Mouse (Mus musculus): Measurements from ENCODE around the gene Syt13. TPM values are rescaled to one million over a fixed set of nuclear protein-coding genes. Genes with fewer than 3 reads are reported as not detected.

Gene Syt13
- total and polyA plus RNA-seq, 3 experiments, result not detected

- peaks cover 5 to 7% of the 10 kb centered on the region in 2 experiments; a peak in 2 of 4 replicates for H3K27me3 ChIP-seq (ENCODE audit: control insufficient read depth in 1 of 2, insufficient read depth in 2 of 2, low read length in 2 of 2)
- DNase-seq (ENCODE audit: low read depth, low spot score), result peak; percentile 40
- TF ChIP-seq ZMIZ1 (IDR thresholded peaks at IDR 0.05; ENCODE audit: low read depth, low read length) (no peak), MYB (IDR thresholded peaks at IDR 0.05; ENCODE audit: low read depth, low read length) (no peak), SMC3 (IDR thresholded peaks at IDR 0.05; ENCODE audit: low read depth, low read length) (no peak), USF1 (IDR thresholded peaks at IDR 0.05; ENCODE audit: low read depth, low read length) (no peak), CHD2 (IDR thresholded peaks at IDR 0.05; ENCODE audit: low read length) (no peak), JUND (IDR thresholded peaks at IDR 0.05; ENCODE audit: low read depth, low read length) (no peak), E2F4 (IDR thresholded peaks at IDR 0.05; ENCODE audit: borderline replicate concordance, low read depth, low read length) (no peak), GATA1 (IDR thresholded peaks at IDR 0.05; ENCODE audit: low read depth, low read length) (no peak), UBTF (IDR thresholded peaks at IDR 0.05; ENCODE audit: borderline replicate concordance, insufficient read depth, low read depth, low read length) (no peak), EP300 (IDR thresholded peaks at IDR 0.05; ENCODE audit: low read depth in 1 of 2, low read length in 2 of 2) (no peak), ZC3H11A (IDR thresholded peaks at IDR 0.05; ENCODE audit: low read depth, low read length) (no peak), MEF2A (IDR thresholded peaks at IDR 0.05; ENCODE audit: extremely low read depth, insufficient replicate concordance, low read depth, low read length, poor library complexity, severe bottlenecking) (no peak), ZKSCAN1 (IDR thresholded peaks at IDR 0.05; ENCODE audit: low read depth, low read length) (no peak), TCF12 (IDR thresholded peaks at IDR 0.05; ENCODE audit: low read depth, low read length) (no peak), MAFK (IDR thresholded peaks at IDR 0.05; ENCODE audit: borderline replicate concordance, low read depth, low read length) (no peak), RAD21 (IDR thresholded peaks at IDR 0.05; ENCODE audit: low read depth, low read length) (no peak)
- H3K4me3 ChIP-seq (ENCODE audit: control insufficient read depth in 1 of 2, insufficient read depth in 1 of 2, low read depth in 2 of 2, low read length in 2 of 2), result no peak overlapping the region
- no peaks in the 10 kb centered on the region for H3K9me3 ChIP-seq (replicated peaks; ENCODE audit: insufficient read depth, low read length)
- H3K79me2 ChIP-seq (ENCODE audit: control insufficient read depth, insufficient read depth, low read length, poor library complexity), result no peaks in the 10 kb centered on the region
- no peak overlapping the region for H3K9ac ChIP-seq (ENCODE audit: control insufficient read depth, low read depth, low read length, poor library complexity, severe bottlenecking)
- no peak overlapping the region for H3K27ac ChIP-seq (ENCODE audit: control insufficient read depth, low read depth, low read length)
- H3K4me1 ChIP-seq (ENCODE audit: control insufficient read depth in 1 of 2, insufficient read depth in 2 of 2, low read length in 2 of 2), result no peaks in the 10 kb centered on the region
- H3K36me3 ChIP-seq (ENCODE audit: control insufficient read depth in 1 of 2, insufficient read depth in 2 of 2, low read length in 2 of 2), result no peaks in the 10 kb centered on the region
These were observed 31.0 kb upstream of the Syt13 start for GRCm38 (mm10) chr2:92883912-92884243.

- no peak for DNase-seq (ENCODE audit: low read depth, low spot score)
- no peak overlapping the region for H3K27ac ChIP-seq (ENCODE audit: control insufficient read depth, low read depth, low read length)
- no peaks in the 10 kb centered on the region for H3K9me3 ChIP-seq (replicated peaks; ENCODE audit: insufficient read depth, low read length)
- H3K4me1 ChIP-seq (ENCODE audit: control insufficient read depth in 1 of 2, insufficient read depth in 2 of 2, low read length in 2 of 2), result no peaks in the 10 kb centered on the region
- H3K79me2 ChIP-seq (ENCODE audit: control insufficient read depth, insufficient read depth, low read length, poor library complexity), result no peaks in the 10 kb centered on the region
- H3K4me3 ChIP-seq (ENCODE audit: control insufficient read depth in 1 of 2, insufficient read depth in 1 of 2, low read depth in 2 of 2, low read length in 2 of 2), result no peak overlapping the region
- no peak overlapping the region for H3K9ac ChIP-seq (ENCODE audit: control insufficient read depth, low read depth, low read length, poor library complexity, severe bottlenecking)
- no peaks in the 10 kb centered on the region for H3K36me3 ChIP-seq (ENCODE audit: control insufficient read depth in 1 of 2, insufficient read depth in 2 of 2, low read length in 2 of 2)
- H3K27me3 ChIP-seq (ENCODE audit: control insufficient read depth in 1 of 2, insufficient read depth in 2 of 2, low read length in 2 of 2), result peaks cover 5 to 7% of the 10 kb centered on the region in 2 experiments; a peak in 3 of 4 replicates
- TF ChIP-seq MAFK (IDR thresholded peaks at IDR 0.05; ENCODE audit: borderline replicate concordance, low read depth, low read length) (no peak), USF2 (IDR thresholded peaks at IDR 0.05; ENCODE audit: borderline replicate concordance in 1 of 2, insufficient read depth in 1 of 2, low read depth in 1 of 2, low read length in 2 of 2) (no peak), USF1 (IDR thresholded peaks at IDR 0.05; ENCODE audit: low read depth, low read length) (no peak), UBTF (IDR thresholded peaks at IDR 0.05; ENCODE audit: borderline replicate concordance, insufficient read depth, low read depth, low read length) (no peak), ZC3H11A (IDR thresholded peaks at IDR 0.05; ENCODE audit: low read depth, low read length) (no peak), BHLHE40 (IDR thresholded peaks at IDR 0.05; ENCODE audit: borderline replicate concordance, low read depth, low read length) (no peak), ELF1 (IDR thresholded peaks at IDR 0.05; ENCODE audit: low read depth, low read length) (no peak), MAZ (IDR thresholded peaks at IDR 0.05; ENCODE audit: low read depth, low read length) (no peak), RAD21 (IDR thresholded peaks at IDR 0.05; ENCODE audit: low read depth, low read length) (no peak), POLR2AphosphoS2 (IDR thresholded peaks at IDR 0.05; ENCODE audit: low read length) (no peak), NELFE (IDR thresholded peaks at IDR 0.05; ENCODE audit: low read depth, low read length) (no peak)
These were observed 29.9 kb upstream of the Syt13 start for GRCm38 (mm10) chr2:92884976-92885375.
